In the genomic region with DNA sequence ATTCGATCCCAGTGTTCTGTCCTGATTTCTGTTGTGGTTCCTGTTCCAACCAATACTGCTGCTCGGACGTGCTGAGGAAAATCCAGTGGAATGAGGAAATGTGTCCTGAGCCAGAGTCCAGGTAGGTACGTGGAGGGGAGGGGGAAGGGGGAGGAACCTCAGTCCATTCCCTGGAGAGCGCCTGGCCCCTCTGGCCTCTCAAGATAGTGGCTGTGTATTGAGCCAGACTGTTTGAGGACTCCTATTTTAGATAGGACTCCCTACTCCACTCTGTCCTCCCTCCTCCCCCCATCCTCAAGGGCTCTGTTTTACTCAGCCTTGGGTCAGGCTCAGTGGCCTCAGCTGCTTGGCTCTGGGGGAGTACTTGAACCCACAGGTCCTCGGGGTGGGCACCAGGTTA, we compare ENCODE assay signal across 11 mouse cellular contexts. TPM values are rescaled to one million over a fixed set of nuclear protein-coding genes. Genes with fewer than 3 reads are reported as not detected.
A peak's percentile ranks its signal among the peaks of the same experiment; 100 is the strongest.
DNase-seq lines count a peak whose midpoint lies in the region; ATAC-seq and TF ChIP-seq lines count a peak whose summit lies in the region.
"Had no signal": no experiment of that assay in that cellular context is flagged by ENCODE, and none has a peak within 500 bp of the region (broad histone marks: within the 10 kb centered on the region; RNA-seq: fewer than 3 reads in every experiment).

No protein-coding gene starts in this region.

- no peaks in the 10 kb centered on the region for H3K36me3 ChIP-seq in forebrain, embryonic 15.5 days
- H3K36me3 ChIP-seq in forebrain, embryonic 13.5 days (ENCODE audit: poor library complexity, severe bottlenecking) = no peaks in the 10 kb centered on the region

- 0 out of 2 replicates have a peak overlapping the region, but pooled peaks have one; percentile 19 for H3K9ac ChIP-seq in forebrain, embryonic 15.5 days (replicated peaks)
- H3K9ac ChIP-seq in forebrain, embryonic 13.5 days = no peak overlapping the region

- TF ChIP-seq POLR2A in lung, adult 2 months (IDR thresholded peaks at IDR 0.05; ENCODE audit: borderline replicate concordance, extremely low read depth, low read depth, low read length) = no peak
- no peak for TF ChIP-seq POLR2A in cerebellum, adult 2 months (IDR thresholded peaks at IDR 0.05; ENCODE audit: borderline replicate concordance, insufficient read depth, low read length)

- ATAC-seq in forebrain, embryonic 15.5 days (replicated peaks) = no peak
- ATAC-seq in forebrain, embryonic 13.5 days = no peak

- 71% methylated on average over 6 of the region's 6 CpGs for WGBS in forebrain, embryonic 15.5 days
- WGBS in forebrain, embryonic 13.5 days = 68% methylated on average over 5 of the region's 6 CpGs
- 24% methylated on average over 6 of the region's 6 CpGs for WGBS in lung, adult 2 months
- 81% methylated on average over 6 of the region's 6 CpGs for WGBS in cerebellum, adult 2 months

- no peaks in the 10 kb centered on the region for H3K27me3 ChIP-seq in forebrain, embryonic 15.5 days
- H3K27me3 ChIP-seq in forebrain, embryonic 13.5 days = 0 out of 2 replicates have a peak, but pooled peaks cover 5% of the 10 kb centered on the region
- H3K27me3 ChIP-seq in cerebellum, adult 2 months (ENCODE audit: control insufficient read depth, insufficient read depth, low read length) = no peaks in the 10 kb centered on the region; the same call in 1 of the 2 replicates

- H3K4me3 ChIP-seq in forebrain, embryonic 15.5 days = no peak overlapping the region
- no peak overlapping the region for H3K4me3 ChIP-seq in forebrain, embryonic 13.5 days
- peak overlapping the region; percentile 40 for H3K4me3 ChIP-seq in lung, adult 2 months (replicated peaks; ENCODE audit: extremely low read depth, low read depth, low read length)
- H3K4me3 ChIP-seq in cerebellum, adult 2 months (replicated peaks; ENCODE audit: insufficient read depth, low read depth, low read length) = no peak overlapping the region

- H3K4me2 ChIP-seq in forebrain, embryonic 15.5 days (replicated peaks) = no peak overlapping the region
- H3K4me2 ChIP-seq in forebrain, embryonic 13.5 days = no peak overlapping the region

- no peak overlapping the region for H3K27ac ChIP-seq in forebrain, embryonic 15.5 days (replicated peaks)
- H3K27ac ChIP-seq in forebrain, embryonic 13.5 days = no peak overlapping the region
- no peak overlapping the region for H3K27ac ChIP-seq in cerebellum, adult 2 months (ENCODE audit: insufficient read depth, low read length)

- no peak for TF ChIP-seq CTCF in lung, adult 2 months (IDR thresholded peaks at IDR 0.05; ENCODE audit: insufficient read depth, low read length)
- no peak for TF ChIP-seq CTCF in cerebellum, adult 2 months (IDR thresholded peaks at IDR 0.05; ENCODE audit: borderline replicate concordance, insufficient read depth, low read depth, low read length)

- H3K4me1 ChIP-seq in forebrain, embryonic 15.5 days = peaks cover 14% of the 10 kb centered on the region
- peaks cover 11% of the 10 kb centered on the region for H3K4me1 ChIP-seq in forebrain, embryonic 13.5 days
- H3K4me1 ChIP-seq in lung, adult 2 months (ENCODE audit: control insufficient read depth, insufficient read depth, low read length) = peaks cover 18% of the 10 kb centered on the region
- 0 out of 2 replicates have a peak, but pooled peaks cover 2% of the 10 kb centered on the region for H3K4me1 ChIP-seq in cerebellum, adult 2 months (ENCODE audit: control insufficient read depth, insufficient read depth, low read length)

- no peaks in the 10 kb centered on the region for H3K9me3 ChIP-seq in forebrain, embryonic 15.5 days
- H3K9me3 ChIP-seq in forebrain, embryonic 13.5 days (replicated peaks) = no peaks in the 10 kb centered on the region

- DNase-seq in testis, postnatal 10 days (ENCODE audit: low spot score) = peak; percentile 39
- DNase-seq in testis, postnatal 14 days (ENCODE audit: low spot score) = no peak
- DNase-seq in lung, adult 2 months = no peak
- peak; percentile 70 for DNase-seq in yolk sac, embryonic 10.5 days (ENCODE audit: low spot score)
- no peak for DNase-seq in cerebellum, adult 18-20 months
- no peak for DNase-seq in cerebellum, adult 2 months
- DNase-seq: adrenal gland, adult 8-10 months; cerebellum, adult 11 months; gastrocnemius, postnatal 25 days had no signal

RNA-seq across cellular contexts. Expression of a gene that starts 2.5 kb away (rescaled TPM):
- polyA plus RNA-seq in forebrain, embryonic 15.5 days (2015; fragmentation: Nextera tagmentation; extraction: Ambion mirVana) = 48.0 and 49.0 TPM in 2 replicates
- 33.6 and 35.1 TPM in 2 replicates for polyA plus RNA-seq in forebrain, embryonic 13.5 days (2015; fragmentation: Nextera tagmentation; extraction: Ambion mirVana)
- 918 and 1,083 TPM in 2 replicates for polyA plus RNA-seq in lung, adult 2 months (2012; rRNA removed)
- 75.0 and 79.8 TPM in 2 replicates for polyA plus RNA-seq in cerebellum, adult 2 months (2012; rRNA removed)

RNA-seq across cellular contexts. Expression of a gene that starts 18.6 kb away (rescaled TPM):
- polyA plus RNA-seq in forebrain, embryonic 15.5 days (2015; fragmentation: Nextera tagmentation; extraction: Ambion mirVana) = 16.5 and 16.7 TPM in 2 replicates
- 9.3 and 13.0 TPM in 2 replicates for polyA plus RNA-seq in forebrain, embryonic 13.5 days (2015; fragmentation: Nextera tagmentation; extraction: Ambion mirVana)
- polyA plus RNA-seq in lung, adult 2 months (2012; rRNA removed) = 83.7 and 86.9 TPM in 2 replicates
- polyA plus RNA-seq in cerebellum, adult 2 months (2012; rRNA removed) = 39.9 and 40.4 TPM in 2 replicates

RNA-seq across cellular contexts. Expression of a gene that starts 33.0 kb away (rescaled TPM):
- polyA plus RNA-seq in forebrain, embryonic 15.5 days (2015; fragmentation: Nextera tagmentation; extraction: Ambion mirVana) = 32.0 and 36.5 TPM in 2 replicates
- polyA plus RNA-seq in forebrain, embryonic 13.5 days (2015; fragmentation: Nextera tagmentation; extraction: Ambion mirVana) = 31.4 and 31.5 TPM in 2 replicates
- 18.8 and 21.9 TPM in 2 replicates for polyA plus RNA-seq in lung, adult 2 months (2012; rRNA removed)
- 38.0 and 39.1 TPM in 2 replicates for polyA plus RNA-seq in cerebellum, adult 2 months (2012; rRNA removed)

RNA-seq across cellular contexts. Expression of a gene that starts 41.4 kb away (rescaled TPM):
- polyA plus RNA-seq in forebrain, embryonic 15.5 days (2015; fragmentation: Nextera tagmentation; extraction: Ambion mirVana) = 17.3 and 18.4 TPM in 2 replicates
- polyA plus RNA-seq in forebrain, embryonic 13.5 days (2015; fragmentation: Nextera tagmentation; extraction: Ambion mirVana) = 17.9 and 18.9 TPM in 2 replicates
- 3.5 and 3.7 TPM in 2 replicates for polyA plus RNA-seq in lung, adult 2 months (2012; rRNA removed)
- polyA plus RNA-seq in cerebellum, adult 2 months (2012; rRNA removed) = 6.6 and 7.7 TPM in 2 replicates

RNA-seq across cellular contexts. Expression of a gene that starts 41.5 kb away (rescaled TPM):
- polyA plus RNA-seq in forebrain, embryonic 15.5 days (2015; fragmentation: Nextera tagmentation; extraction: Ambion mirVana) = 568 and 598 TPM in 2 replicates
- polyA plus RNA-seq in forebrain, embryonic 13.5 days (2015; fragmentation: Nextera tagmentation; extraction: Ambion mirVana) = 693 and 750 TPM in 2 replicates
- 13.4 and 19.0 TPM in 2 replicates for polyA plus RNA-seq in lung, adult 2 months (2012; rRNA removed)
- polyA plus RNA-seq in cerebellum, adult 2 months (2012; rRNA removed) = 144 and 152 TPM in 2 replicates

Comparison
In these comparisons a context has a peak if more than half of its experiments do, and no peak if none do; other contexts are left out.
1. DNase-seq: peak in testis, postnatal 10 days (single experiment) and yolk sac, embryonic 10.5 days (single experiment); none in testis, postnatal 14 days (single experiment), lung, adult 2 months (single experiment), cerebellum, adult 18-20 months (0 of 2) and cerebellum, adult 2 months (0 of 2).
2. RNA of a gene that starts 2.5 kb away (polyA plus RNA-seq): 918 to 1,083 TPM in lung, adult 2 months; 75.0 to 79.8 TPM in cerebellum, adult 2 months, 48.0 to 49.0 TPM in forebrain, embryonic 15.5 days and 33.6 to 35.1 TPM in forebrain, embryonic 13.5 days; every median in the first group is over 10 times any median in the second.